Mouse (Mus musculus): ENCODE measurements around the gene Twsg1. TPM values are rescaled to one million over a fixed set of nuclear protein-coding genes. Genes with fewer than 3 reads are reported as not detected.

Gene Twsg1
- total and polyA plus RNA-seq, 2 experiments = 16.3 to 21.2 TPM

DNA sequence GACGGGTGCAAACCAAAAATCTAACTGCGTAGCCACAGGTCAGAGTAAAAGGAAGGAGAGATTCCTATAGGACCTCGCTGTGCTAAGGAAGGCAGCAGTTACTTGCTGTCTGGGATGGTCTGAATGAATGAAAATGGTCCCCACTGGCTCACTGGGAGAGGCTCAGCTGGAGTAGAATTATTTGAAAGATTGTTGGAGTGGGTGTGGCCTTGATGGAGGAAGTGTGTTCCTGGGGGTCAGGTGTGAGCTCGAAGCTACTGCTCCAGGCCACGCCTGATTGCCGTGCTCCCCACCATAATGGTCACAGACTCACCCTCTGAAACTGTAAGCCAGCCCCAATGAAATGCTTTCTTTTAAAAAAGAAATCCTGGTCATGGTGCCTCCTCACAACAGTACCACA is 9.8 kb downstream of the Twsg1 start:
- DNase-seq (ENCODE audit: extremely low read depth, low read depth, low spot score) = no peak
- 83% methylated on average over 6 of the region's 6 CpGs for WGBS
- Histone ChIP-seq H3K9ac (ENCODE audit: low read depth, low read length) (no peak overlapping the region), H3K4me3 (ENCODE audit: insufficient read depth, low read depth, low read length) (no peak overlapping the region), H3K4me1 (ENCODE audit: control insufficient read depth, insufficient read depth, low read length) (peaks cover 5% of the 10 kb centered on the region), H3K79me2 (ENCODE audit: control insufficient read depth, insufficient read depth, low read length) (no peaks in the 10 kb centered on the region; the same call in 1 of the 2 replicates), H3K27me3 (ENCODE audit: control insufficient read depth, insufficient read depth, low read length) (no peaks in the 10 kb centered on the region), H3K36me3 (ENCODE audit: control insufficient read depth, insufficient read depth, low read length) (no peaks in the 10 kb centered on the region), H3K27ac (replicated peaks; ENCODE audit: insufficient read depth, low read depth, low read length) (no peak overlapping the region)
- no peak for TF ChIP-seq CTCF (IDR thresholded peaks at IDR 0.05; ENCODE audit: low read depth, low read length)
- no peak for TF ChIP-seq POLR2A (IDR thresholded peaks at IDR 0.05; ENCODE audit: extremely low read depth, insufficient read depth, low read length)

DNA sequence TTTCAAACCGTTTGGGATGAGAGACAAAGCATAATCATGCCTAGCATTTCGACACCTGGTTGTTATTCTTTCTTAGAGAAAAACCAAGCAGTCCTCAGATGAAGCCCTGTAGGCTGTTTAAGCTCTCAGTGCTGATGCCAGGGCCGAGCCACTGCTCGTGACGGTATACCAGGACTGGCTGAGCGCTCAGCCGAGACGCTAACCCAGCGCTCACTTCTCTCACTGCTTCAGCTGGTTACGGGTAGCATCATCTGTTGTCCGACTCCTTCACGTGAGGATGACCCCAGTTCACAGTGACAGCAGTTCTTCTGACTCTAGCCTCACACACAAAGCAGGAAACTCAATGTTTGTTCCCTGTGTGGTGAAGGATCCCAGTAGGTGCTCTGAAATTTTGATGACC is 10.8 kb downstream of the Twsg1 start:
- 49% methylated on average over 12 of the region's 12 CpGs for WGBS
- no peak for TF ChIP-seq POLR2A (IDR thresholded peaks at IDR 0.05; ENCODE audit: extremely low read depth, insufficient read depth, low read length)
- no peak for TF ChIP-seq CTCF (IDR thresholded peaks at IDR 0.05; ENCODE audit: low read depth, low read length)
- Histone ChIP-seq H3K79me2 (ENCODE audit: control insufficient read depth, insufficient read depth, low read length) (no peaks in the 10 kb centered on the region; the same call in 1 of the 2 replicates), H3K36me3 (ENCODE audit: control insufficient read depth, insufficient read depth, low read length) (no peaks in the 10 kb centered on the region), H3K9ac (ENCODE audit: low read depth, low read length) (no peak overlapping the region), H3K4me1 (ENCODE audit: control insufficient read depth, insufficient read depth, low read length) (peaks cover 5% of the 10 kb centered on the region), H3K27ac (replicated peaks; ENCODE audit: insufficient read depth, low read depth, low read length) (no peak overlapping the region), H3K27me3 (ENCODE audit: control insufficient read depth, insufficient read depth, low read length) (no peaks in the 10 kb centered on the region), H3K4me3 (ENCODE audit: insufficient read depth, low read depth, low read length) (no peak overlapping the region)
- no peak for DNase-seq (ENCODE audit: extremely low read depth, low read depth, low spot score)

DNA sequence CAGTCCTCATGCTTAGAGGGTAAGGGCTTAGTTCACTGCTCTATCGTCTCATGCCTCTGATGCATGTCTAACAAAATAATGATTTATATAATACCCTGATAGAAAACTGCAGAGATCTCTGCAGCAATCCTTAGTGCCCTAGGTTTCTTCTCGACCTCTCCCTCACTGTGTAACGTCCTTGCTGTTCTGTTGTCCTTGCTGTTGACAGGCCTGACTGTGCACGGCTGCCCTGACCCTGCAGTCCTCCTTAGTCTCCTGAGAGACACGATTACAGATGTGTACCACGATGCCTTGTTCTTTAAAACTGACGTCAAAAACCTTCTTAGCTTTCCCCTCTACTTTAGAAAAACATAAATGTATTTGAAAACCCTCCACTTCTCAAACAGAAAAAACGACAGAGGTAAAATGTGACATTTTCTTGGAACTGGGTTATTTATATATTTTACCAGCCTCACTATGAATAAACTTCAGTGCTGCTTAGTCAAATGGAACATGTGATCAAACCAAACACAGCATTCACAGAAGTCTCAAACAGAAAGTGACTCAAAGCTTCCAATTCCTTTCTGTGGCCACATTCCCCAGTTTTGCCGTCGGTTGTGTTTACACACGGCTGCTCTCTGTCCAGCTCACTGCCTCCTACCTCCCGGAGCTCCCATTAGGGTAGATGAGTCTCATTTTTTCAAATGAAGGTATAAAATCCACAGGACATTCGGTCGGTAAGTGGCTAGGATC is 11.4 kb downstream of the Twsg1 start:
- TF ChIP-seq CTCF (IDR thresholded peaks at IDR 0.05; ENCODE audit: low read depth, low read length) (no peak), POLR2A (IDR thresholded peaks at IDR 0.05; ENCODE audit: extremely low read depth, insufficient read depth, low read length) (no peak)
- H3K36me3 ChIP-seq (ENCODE audit: control insufficient read depth, insufficient read depth, low read length) = no peaks in the 10 kb centered on the region
- H3K4me3 ChIP-seq (ENCODE audit: insufficient read depth, low read depth, low read length) = no peak overlapping the region
- no peak overlapping the region for H3K27ac ChIP-seq (replicated peaks; ENCODE audit: insufficient read depth, low read depth, low read length)
- no peak overlapping the region for H3K9ac ChIP-seq (ENCODE audit: low read depth, low read length)
- H3K27me3 ChIP-seq (ENCODE audit: control insufficient read depth, insufficient read depth, low read length) = no peaks in the 10 kb centered on the region
- peak; percentile 70 for DNase-seq (ENCODE audit: extremely low read depth, low read depth, low spot score)
- H3K4me1 ChIP-seq (ENCODE audit: control insufficient read depth, insufficient read depth, low read length) = peaks cover 5% of the 10 kb centered on the region
- H3K79me2 ChIP-seq (ENCODE audit: control insufficient read depth, insufficient read depth, low read length) = no peaks in the 10 kb centered on the region
- 24% methylated on average over 14 of the region's 14 CpGs for WGBS

DNA sequence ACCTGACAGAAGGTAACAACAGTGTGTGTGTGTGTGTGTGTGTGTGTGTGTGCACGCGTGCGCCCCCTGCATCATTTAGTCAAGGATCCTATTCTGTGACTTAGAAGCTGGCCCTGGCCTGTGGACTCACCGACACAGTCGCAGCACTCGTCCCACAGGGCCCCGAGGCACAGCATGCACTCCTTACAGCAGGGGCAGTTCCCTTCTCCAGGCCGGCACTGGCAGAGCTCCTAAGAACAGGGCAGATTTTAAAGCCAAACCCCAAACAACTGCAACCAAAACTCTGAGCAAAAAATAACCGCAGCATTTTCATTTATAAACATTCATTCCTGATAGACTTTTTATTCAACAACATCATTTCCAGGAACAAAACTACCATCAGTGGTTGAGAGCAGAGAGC is 13.4 kb downstream of the Twsg1 start:
- no peak overlapping the region for H3K27ac ChIP-seq (replicated peaks; ENCODE audit: insufficient read depth, low read depth, low read length)
- TF ChIP-seq POLR2A (IDR thresholded peaks at IDR 0.05; ENCODE audit: extremely low read depth, insufficient read depth, low read length) (no peak), CTCF (IDR thresholded peaks at IDR 0.05; ENCODE audit: low read depth, low read length) (no peak)

DNA sequence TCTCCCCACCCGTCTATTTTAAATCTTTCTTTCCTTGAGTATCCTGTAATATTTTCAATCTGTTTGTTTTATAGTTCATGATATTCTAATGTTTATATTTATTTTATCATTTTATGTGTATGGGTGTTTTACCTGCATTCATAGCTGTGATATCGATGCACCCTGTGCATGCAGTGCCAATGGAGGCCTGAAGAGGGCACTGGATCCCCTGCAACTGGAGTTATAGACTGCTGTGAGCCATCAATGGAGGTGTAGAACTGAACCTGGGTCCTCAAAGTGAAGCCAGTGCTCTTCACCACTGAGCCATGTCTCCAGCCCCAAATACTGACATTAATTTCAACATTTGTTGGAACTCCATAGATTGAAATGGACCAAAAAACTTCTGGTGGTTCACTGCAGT is 17.3 kb downstream of the Twsg1 start:
- Histone ChIP-seq H3K79me2 (ENCODE audit: control insufficient read depth, insufficient read depth, low read length) (0 out of 2 replicates have a peak, but pooled peaks cover 3% of the 10 kb centered on the region), H3K4me1 (ENCODE audit: control insufficient read depth, insufficient read depth, low read length) (peaks cover 7% of the 10 kb centered on the region), H3K4me3 (ENCODE audit: insufficient read depth, low read depth, low read length) (no peak overlapping the region), H3K9ac (ENCODE audit: low read depth, low read length) (no peak overlapping the region), H3K27me3 (ENCODE audit: control insufficient read depth, insufficient read depth, low read length) (no peaks in the 10 kb centered on the region), H3K36me3 (ENCODE audit: control insufficient read depth, insufficient read depth, low read length) (no peaks in the 10 kb centered on the region), H3K27ac (replicated peaks; ENCODE audit: insufficient read depth, low read depth, low read length) (no peak overlapping the region)
- no peak for TF ChIP-seq POLR2A (IDR thresholded peaks at IDR 0.05; ENCODE audit: extremely low read depth, insufficient read depth, low read length)
- peak; percentile 65 for TF ChIP-seq CTCF (IDR thresholded peaks at IDR 0.05; ENCODE audit: low read depth, low read length)
- DNase-seq (ENCODE audit: extremely low read depth, low read depth, low spot score) = no peak
- WGBS = 96% methylated on average over 2 of the region's 2 CpGs

More for the DNA sequence above, 13.4 kb downstream of the Twsg1 start:
- Histone ChIP-seq H3K9ac (ENCODE audit: low read depth, low read length) (no peak overlapping the region), H3K4me1 (ENCODE audit: control insufficient read depth, insufficient read depth, low read length) (peaks cover 5% of the 10 kb centered on the region), H3K4me3 (ENCODE audit: insufficient read depth, low read depth, low read length) (no peak overlapping the region), H3K79me2 (ENCODE audit: control insufficient read depth, insufficient read depth, low read length) (no peaks in the 10 kb centered on the region), H3K36me3 (ENCODE audit: control insufficient read depth, insufficient read depth, low read length) (no peaks in the 10 kb centered on the region), H3K27me3 (ENCODE audit: control insufficient read depth, insufficient read depth, low read length) (no peaks in the 10 kb centered on the region)
- 96% methylated on average over 9 of the region's 9 CpGs for WGBS
- DNase-seq (ENCODE audit: extremely low read depth, low read depth, low spot score) = no peak

DNA sequence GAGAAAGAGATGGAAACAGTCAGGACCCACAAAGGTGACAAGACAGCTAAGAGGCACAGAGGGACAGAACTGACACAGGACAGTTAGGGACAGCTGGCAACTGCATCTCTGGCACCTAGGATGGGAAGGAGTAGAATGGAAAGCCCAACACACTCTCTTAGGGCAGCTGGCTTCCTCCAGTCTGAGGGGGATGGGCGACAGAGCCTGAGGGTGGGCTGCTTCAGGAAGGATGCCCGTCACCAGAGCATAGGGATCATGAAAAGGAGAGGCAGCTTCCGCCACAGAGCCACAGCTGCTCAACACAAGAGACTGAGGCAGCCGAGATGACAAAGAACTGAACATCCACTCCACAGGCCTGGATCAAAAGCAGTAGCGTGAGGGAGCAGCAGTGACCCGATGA is 19.5 kb downstream of the Twsg1 start:
- TF ChIP-seq POLR2A (IDR thresholded peaks at IDR 0.05; ENCODE audit: extremely low read depth, insufficient read depth, low read length) (no peak), CTCF (IDR thresholded peaks at IDR 0.05; ENCODE audit: low read depth, low read length) (no peak)
- WGBS = 55% methylated on average over 6 of the region's 6 CpGs
- Histone ChIP-seq H3K9ac (ENCODE audit: low read depth, low read length) (no peak overlapping the region), H3K27ac (replicated peaks; ENCODE audit: insufficient read depth, low read depth, low read length) (peak overlapping the region; percentile 52), H3K79me2 (ENCODE audit: control insufficient read depth, insufficient read depth, low read length) (0 out of 2 replicates have a peak, but pooled peaks cover 3% of the 10 kb centered on the region), H3K36me3 (ENCODE audit: control insufficient read depth, insufficient read depth, low read length) (peaks cover 2% of the 10 kb centered on the region; the same call in 1 of the 2 replicates), H3K27me3 (ENCODE audit: control insufficient read depth, insufficient read depth, low read length) (no peaks in the 10 kb centered on the region), H3K4me3 (ENCODE audit: insufficient read depth, low read depth, low read length) (no peak overlapping the region), H3K4me1 (ENCODE audit: control insufficient read depth, insufficient read depth, low read length) (peaks cover 7% of the 10 kb centered on the region)
- DNase-seq (ENCODE audit: extremely low read depth, low read depth, low spot score) = no peak

All from liver, adult 2 months (tissue).